Mouse (Mus musculus): ENCODE data around the gene Rarb.

Rarb gene

GRCm38 (mm10) chr14:16431941-16432499 lies 386.9 kb downstream of the Rarb start:
- DNase-seq, result no peak

- no peak for DNase-seq
Measured at GRCm38 (mm10) chr14:16427569-16427968, 391.4 kb downstream of the Rarb start.

DNA sequence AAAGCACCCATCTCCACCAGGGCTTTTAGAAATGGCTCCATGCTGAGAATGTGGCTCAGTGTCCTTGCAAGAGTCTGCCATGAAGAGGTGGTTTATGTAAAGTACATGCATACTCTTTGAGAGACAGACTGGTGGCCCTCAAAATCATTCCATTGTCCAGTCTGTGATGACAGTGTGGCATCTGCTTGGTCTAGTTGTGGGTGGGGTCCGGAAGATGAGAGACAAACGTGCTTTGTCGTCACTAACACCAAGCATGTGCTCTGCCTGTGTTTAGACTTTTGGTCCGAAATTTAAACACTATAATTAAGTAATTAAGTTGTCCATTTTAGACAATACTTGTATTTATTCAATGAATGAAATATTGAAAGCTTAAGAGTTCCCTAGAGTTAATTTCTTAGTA lies 404.8 kb downstream of the Rarb start:
- no peak for DNase-seq

- DNase-seq, result no peak
Measured at GRCm38 (mm10) chr14:16405187-16405586, 413.8 kb downstream of the Rarb start.

DNA sequence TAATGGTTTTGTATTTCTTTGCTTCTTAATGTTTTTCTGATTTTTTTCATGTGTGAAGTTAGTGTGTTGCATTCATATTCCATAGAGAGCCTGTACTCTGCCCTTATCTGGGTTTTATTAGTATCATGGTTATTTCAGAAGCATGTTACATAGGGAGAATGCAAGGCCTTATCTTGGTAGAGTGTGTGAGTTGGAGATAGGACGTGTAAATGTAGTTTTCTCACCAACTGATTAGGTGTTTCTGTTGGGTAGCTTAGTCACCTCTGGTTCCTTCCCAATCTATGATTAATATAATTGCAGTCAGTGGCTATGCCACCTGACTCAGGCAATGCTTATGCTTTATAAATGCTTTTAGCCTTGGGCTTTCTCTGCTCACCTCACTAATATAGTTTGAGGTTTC lies 434.2 kb downstream of the Rarb start:
- no peak for DNase-seq

Data from cerebellum, adult 8-10 months (tissue).